Mouse (Mus musculus) stomach, adult 2 months (tissue): ENCODE results near the gene Jak2. TPM values are rescaled to one million over a fixed set of nuclear protein-coding genes. Genes with fewer than 3 reads are reported as not detected.

Experiments
- polyA plus RNA-seq: library from polyadenylated mRNA; depleted of rRNA; stranded (reverse); fragments of >200 nt; gene quantifications from 2 replicates; pipeline ENCODE4 v1.2.3, GENCODE M21; 2012; rRNA removed

Jak2 gene
- polyA plus RNA-seq, result 1.7 and 1.9 TPM in 2 replicates

DNA sequence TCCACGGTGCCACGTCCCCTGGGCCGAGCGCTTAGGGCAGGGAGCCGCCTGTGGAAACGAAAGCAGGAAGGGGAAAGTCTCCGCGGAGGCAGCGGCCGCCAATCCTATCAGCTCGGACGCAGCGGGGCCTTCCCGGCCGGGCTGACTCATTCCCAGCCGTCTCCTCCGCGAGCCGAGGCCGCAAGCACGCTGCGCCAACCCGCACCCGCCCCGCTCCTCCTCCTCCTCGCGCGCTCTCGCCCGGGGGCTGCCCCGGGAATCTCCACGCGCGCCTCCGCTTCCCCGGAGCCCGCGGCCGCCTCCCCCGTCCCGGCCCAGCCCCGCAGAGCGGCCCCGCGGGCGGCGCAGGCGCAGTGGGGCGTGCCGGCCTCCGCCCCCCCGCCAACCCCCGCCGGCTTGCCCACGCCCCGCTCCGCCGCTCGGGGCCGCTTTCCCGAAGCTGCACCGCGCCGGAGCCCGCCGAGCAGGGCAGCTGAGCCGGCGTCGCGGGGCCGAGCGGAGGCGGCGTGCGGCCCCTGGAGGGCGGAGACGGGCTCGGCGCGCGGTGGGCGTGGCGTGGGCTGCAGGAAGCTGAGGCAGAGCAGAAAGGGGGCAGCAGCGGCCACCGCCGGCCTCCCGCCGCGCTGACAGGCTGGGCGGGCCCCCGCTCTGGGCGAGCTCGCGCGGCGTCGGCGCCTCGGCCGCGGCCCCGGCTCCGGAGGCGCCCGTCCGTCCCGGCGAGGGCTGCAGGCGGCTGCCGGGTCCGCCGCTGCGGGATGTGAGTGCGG, at the start of gene Jak2:
Jak2 (plus strand) TSS at position 638 of the 767 bp plus-strand sequence.

DNA sequence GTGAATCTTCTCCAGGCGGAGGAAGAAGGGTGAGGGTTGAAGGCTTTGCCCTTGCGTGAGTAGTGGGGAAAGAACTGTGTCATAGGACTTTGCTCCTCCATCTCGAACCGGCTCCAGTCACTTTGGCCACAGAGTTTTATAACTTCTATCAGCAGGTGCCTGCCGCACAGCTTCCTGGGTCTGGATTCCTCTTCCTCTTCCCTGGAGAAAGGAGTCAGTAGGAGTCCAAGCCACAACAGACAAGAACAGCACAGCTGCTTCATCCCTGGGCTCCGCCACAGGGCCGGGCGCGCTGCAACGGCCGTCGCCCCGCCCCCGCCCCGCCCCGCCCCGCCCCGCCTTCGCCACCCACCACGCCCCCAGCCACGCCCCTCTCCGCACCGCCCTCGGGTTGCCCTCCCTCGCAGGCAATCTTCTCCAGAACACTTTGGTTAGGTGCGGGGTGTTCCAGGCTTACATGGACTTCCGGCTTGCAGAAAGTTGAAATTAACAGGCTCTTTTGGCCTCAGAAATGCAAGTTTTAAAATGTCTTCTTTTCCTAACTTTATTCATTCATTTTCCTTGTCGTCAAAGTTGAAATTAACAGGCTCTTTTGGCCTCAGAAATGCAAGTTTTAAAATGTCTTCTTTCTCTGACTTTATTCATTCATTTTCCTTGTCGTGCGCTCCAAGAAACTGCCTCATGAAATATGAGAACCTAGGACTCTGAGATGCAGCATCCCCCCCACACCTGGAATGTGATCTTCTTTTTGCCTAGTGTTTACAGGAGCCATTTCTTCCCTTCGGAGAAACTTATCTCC, 73.6 kb downstream of the Jak2 start, which contains the start of gene Insl6:
Insl6 (minus strand) TSS at position 304 of the 799 bp plus-strand sequence.

GRCm38 (mm10) chr19:29334068-29334745, 82.6 kb downstream of the Jak2 start, which contains the start of gene Rln1:
Gene Rln1, minus strand, starts transcription at chr19:29334670.

Other genes with a start within 250 kb of the Jak2 start
- 77.9 and 129 TPM in 2 replicates for gene Ak3, start 203.9 kb upstream of the Jak2 start, polyA plus RNA-seq
- gene Rcl1, start 150.5 kb upstream of the Jak2 start, polyA plus RNA-seq, result 7.2 and 12.8 TPM in 2 replicates
- gene Insl6, start 73.5 kb downstream of the Jak2 start, polyA plus RNA-seq, result 0.15 TPM in 1 of 2 replicates, not detected in the other
- not detected in 2 replicates for gene Rln1, start 82.8 kb downstream of the Jak2 start, polyA plus RNA-seq
- 6.8 and 12.4 TPM in 2 replicates for gene Plgrkt, start 115.6 kb downstream of the Jak2 start, polyA plus RNA-seq
- gene Cd274, start 115.6 kb downstream of the Jak2 start, polyA plus RNA-seq, result 0.16 and 0.41 TPM in 2 replicates
- gene Pdcd1lg2, start 159.1 kb downstream of the Jak2 start, polyA plus RNA-seq, result not detected in 2 replicates